Mouse (Mus musculus) retina, embryonic 14.5 days (tissue): Measurements from ENCODE around the gene Phf19.

Experiments
- DNase-seq: peaks from one replicate; pipeline ENCODE4 v3.0.0-alpha.2; 2015; ENCODE audit warnings: low spot score

Gene Phf19

DNA sequence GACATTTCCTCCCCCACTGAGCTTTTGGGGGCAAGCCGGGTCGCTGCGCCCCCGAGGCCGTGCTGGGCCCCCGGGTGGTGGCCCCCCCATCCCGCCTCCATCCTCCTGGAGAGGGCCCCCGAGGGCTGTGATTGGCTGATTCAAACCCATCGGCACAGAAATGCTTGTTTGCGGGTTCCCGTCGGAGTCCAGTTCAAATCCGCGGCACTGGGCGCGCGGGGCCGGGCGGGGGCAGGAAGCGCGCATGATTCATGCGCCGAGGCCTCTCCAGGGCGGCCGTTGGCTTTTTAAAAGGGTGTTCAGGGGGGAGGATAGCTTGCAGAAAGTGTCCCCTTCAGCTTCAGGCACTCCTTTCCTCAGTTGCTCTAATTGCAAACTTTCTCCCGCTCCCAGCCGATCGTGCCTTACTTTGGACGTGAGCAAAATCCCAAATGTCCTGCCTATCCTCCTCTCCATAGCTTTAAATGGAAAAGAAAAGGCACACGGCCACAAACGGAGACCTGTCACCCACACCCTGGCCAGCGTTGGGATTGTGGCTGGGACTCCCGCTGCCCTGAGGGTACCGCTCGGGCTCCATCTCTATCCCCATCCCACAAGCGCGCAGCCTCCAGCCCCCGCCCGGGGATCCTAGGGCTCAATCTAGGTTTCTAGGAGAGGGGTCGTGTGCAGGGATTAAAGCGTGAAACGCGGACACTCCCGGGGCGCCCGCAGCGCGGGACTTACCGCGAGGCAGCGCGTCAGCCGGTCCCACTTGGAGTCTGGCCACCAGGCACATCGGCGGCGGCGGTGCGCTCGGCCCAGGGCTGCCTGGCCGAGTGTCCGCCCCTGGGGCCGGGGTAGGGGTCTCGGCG lies at the start of gene Phf19:
Phf19 (minus strand) TSS at position 809 of the 851 bp plus-strand sequence.
- no peak for DNase-seq

- DNase-seq: no peak
Measured at GRCm38 (mm10) chr2:34963371-34963956, 49.6 kb upstream of the Phf19 start.

- DNase-seq: no peak
Measured at GRCm38 (mm10) chr2:34962893-34963292, 49.1 kb upstream of the Phf19 start.

- no peak for DNase-seq
Measured at GRCm38 (mm10) chr2:34962211-34962610, 48.4 kb upstream of the Phf19 start.

- no peak for DNase-seq
Measured at GRCm38 (mm10) chr2:34961481-34962036, 47.7 kb upstream of the Phf19 start, which contains the start of gene Traf1. Traf1 (minus strand) TSS chr2:34961772.

DNA sequence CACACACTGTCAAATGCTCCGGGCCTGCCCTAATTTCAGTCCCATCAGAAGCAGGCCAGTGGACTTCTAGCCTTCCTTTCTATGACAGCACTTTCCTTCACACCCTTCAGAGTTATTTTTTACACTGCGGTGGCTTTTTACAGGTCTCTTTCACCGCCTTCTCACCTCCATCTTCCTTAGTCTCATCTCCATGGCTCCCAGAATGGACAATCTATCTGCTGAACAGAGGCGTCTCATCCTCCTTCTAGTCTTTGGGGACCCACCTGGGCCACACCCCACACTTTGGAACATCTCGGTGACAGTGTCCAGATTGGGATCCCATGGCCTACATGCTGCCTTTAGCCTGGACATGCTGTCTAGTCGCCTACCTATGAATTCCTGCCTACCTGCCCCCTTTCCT lies 47.1 kb upstream of the Phf19 start:
- DNase-seq: no peak

DNA sequence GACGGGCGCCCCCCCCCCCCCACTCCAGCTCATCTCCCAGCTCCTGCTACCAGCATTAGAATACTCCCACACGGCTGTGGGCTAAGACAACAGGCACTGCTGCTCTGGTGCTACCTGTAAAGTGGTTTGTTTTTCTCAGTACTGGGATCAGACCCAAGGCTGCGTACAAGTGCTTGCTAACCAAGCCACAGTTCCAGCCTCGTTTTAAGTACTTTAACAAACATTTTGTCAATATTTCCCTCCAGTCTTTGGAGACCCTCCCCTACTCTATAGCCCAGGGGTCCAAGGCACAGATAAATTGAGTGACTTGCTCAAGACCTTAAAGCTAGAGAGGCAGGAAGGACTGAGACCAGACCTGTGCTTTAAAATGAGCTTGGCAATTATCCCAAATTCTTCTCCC lies 46.6 kb upstream of the Phf19 start:
- DNase-seq: no peak

DNA sequence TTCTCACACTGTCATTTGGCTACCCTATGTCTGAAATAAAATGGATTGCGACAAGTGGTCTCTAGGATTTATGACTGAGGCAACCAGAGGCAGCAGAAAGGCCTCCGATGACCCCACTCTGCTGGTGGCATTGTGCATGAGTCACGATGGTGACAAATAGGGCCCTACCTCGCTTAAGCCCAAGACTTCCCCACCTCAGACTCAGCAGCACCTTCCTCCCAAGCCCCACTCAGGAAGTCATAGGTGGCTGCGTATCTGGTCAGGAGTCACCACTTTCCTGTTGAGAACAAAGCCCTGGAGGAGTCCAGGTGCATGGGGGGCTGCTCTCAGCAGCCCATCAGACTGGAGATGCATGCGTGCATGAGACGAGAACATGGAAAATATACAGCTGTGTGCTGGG lies 44.8 kb upstream of the Phf19 start:
- no peak for DNase-seq

GRCm38 (mm10) chr2:34958036-34958435 lies 44.2 kb upstream of the Phf19 start:
- no peak for DNase-seq

- DNase-seq: no peak
Measured at GRCm38 (mm10) chr2:34957405-34957804, 43.6 kb upstream of the Phf19 start.

DNA sequence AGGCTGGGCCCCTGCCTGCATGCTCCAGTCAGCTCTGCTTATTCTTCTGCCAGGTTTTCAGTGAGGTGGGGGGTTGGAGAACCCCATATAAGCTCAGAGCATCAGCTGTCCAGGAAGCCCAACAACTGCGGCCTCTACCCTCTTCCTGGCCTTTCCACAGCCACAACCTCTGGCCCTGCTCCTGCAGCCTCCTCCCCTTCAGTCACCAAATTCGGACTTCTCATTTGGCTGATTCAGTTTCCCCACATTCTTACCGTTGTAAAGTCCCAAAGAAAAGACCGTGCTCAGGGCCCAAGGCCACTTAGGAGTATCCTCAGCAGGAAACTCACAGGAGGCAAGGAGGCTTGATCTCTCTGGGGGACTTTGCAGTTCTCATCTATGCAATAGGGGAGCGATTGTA lies 43.1 kb upstream of the Phf19 start:
- DNase-seq: no peak

- DNase-seq: no peak
Measured at GRCm38 (mm10) chr2:34954344-34954743, 40.5 kb upstream of the Phf19 start.

GRCm38 (mm10) chr2:34953547-34954116 lies 39.8 kb upstream of the Phf19 start:
- DNase-seq: no peak

- no peak for DNase-seq
Measured at GRCm38 (mm10) chr2:34953018-34953417, 39.2 kb upstream of the Phf19 start.

- no peak for DNase-seq
Measured at GRCm38 (mm10) chr2:34951469-34951868, 37.6 kb upstream of the Phf19 start.

GRCm38 (mm10) chr2:34948622-34949021 lies 34.8 kb upstream of the Phf19 start:
- DNase-seq: peak; percentile 29

- DNase-seq: no peak
Measured at GRCm38 (mm10) chr2:34946046-34946445, 32.2 kb upstream of the Phf19 start.

GRCm38 (mm10) chr2:34945580-34945979 lies 31.8 kb upstream of the Phf19 start:
- DNase-seq: no peak

GRCm38 (mm10) chr2:34944761-34945160 lies 30.9 kb upstream of the Phf19 start:
- DNase-seq: peak; percentile 37

GRCm38 (mm10) chr2:34943556-34944120 lies 29.8 kb upstream of the Phf19 start:
- no peak for DNase-seq

- DNase-seq: peak; percentile 27
Measured at GRCm38 (mm10) chr2:34941061-34941675, 27.3 kb upstream of the Phf19 start.

- DNase-seq: no peak
Measured at GRCm38 (mm10) chr2:34940246-34940645, 26.4 kb upstream of the Phf19 start.
